In genomic region chr4:116738972-116739751, GRCm38 (mm10) we compare ENCODE assay signal across 28 mouse cellular contexts. TPM values are rescaled to one million over a fixed set of nuclear protein-coding genes. Genes with fewer than 3 reads are reported as not detected.
DNase-seq lines count a peak whose midpoint lies in the region; ATAC-seq lines count a peak whose summit lies in the region.
"Had no signal": no experiment of that assay in that cellular context is flagged by ENCODE, and none has a peak within 500 bp of the region (broad histone marks: within the 10 kb centered on the region; RNA-seq: fewer than 3 reads in every experiment).

No protein-coding gene starts in this region.

- H3K27ac ChIP-seq in heart, embryonic 13.5 days (replicated peaks), result no peak overlapping the region
- H3K27ac ChIP-seq in heart, embryonic 12.5 days (ENCODE audit: poor library complexity, severe bottlenecking), result no peak overlapping the region
- H3K27ac ChIP-seq: embryonic facial prominence, embryonic 10.5 days; embryonic facial prominence, embryonic 13.5 days; forebrain, embryonic 13.5 days; heart, adult 2 months; hindbrain, embryonic 12.5 days; hindbrain, embryonic 15.5 days had no signal

- no peak overlapping the region for H3K4me3 ChIP-seq in heart, embryonic 13.5 days
- H3K4me3 ChIP-seq in heart, embryonic 12.5 days, result no peak overlapping the region
- H3K4me3 ChIP-seq: embryonic facial prominence, embryonic 10.5 days; embryonic facial prominence, embryonic 13.5 days; erythroblast, embryonic 14.5 days; forebrain, embryonic 13.5 days; heart, adult 2 months; hindbrain, embryonic 12.5 days; hindbrain, embryonic 15.5 days had no signal

- H3K4me2 ChIP-seq in heart, embryonic 13.5 days, result 0 out of 2 replicates have a peak overlapping the region, but pooled peaks have one; percentile 19
- H3K4me2 ChIP-seq in heart, embryonic 12.5 days, result no peak overlapping the region
- H3K4me2 ChIP-seq: embryonic facial prominence, embryonic 13.5 days; forebrain, embryonic 13.5 days; heart, embryonic 11.5 days; hindbrain, embryonic 12.5 days; hindbrain, embryonic 15.5 days had no signal

- no peak overlapping the region for H3K9ac ChIP-seq in heart, embryonic 13.5 days
- no peak overlapping the region for H3K9ac ChIP-seq in heart, embryonic 12.5 days
- H3K9ac ChIP-seq: embryonic facial prominence, embryonic 13.5 days; forebrain, embryonic 13.5 days; hindbrain, embryonic 12.5 days; hindbrain, embryonic 15.5 days had no signal

- H3K4me1 ChIP-seq in heart, embryonic 13.5 days, result peaks cover 8% of the 10 kb centered on the region
- H3K4me1 ChIP-seq in heart, embryonic 12.5 days (replicated peaks), result no peaks in the 10 kb centered on the region
- H3K4me1 ChIP-seq: forebrain, embryonic 13.5 days; hindbrain, embryonic 12.5 days; hindbrain, embryonic 15.5 days had no signal

- ATAC-seq in heart, embryonic 13.5 days (ENCODE audit: extremely low read depth, insufficient number of reproducible peaks, low FRiP score, low TSS enrichment), result no peak
- ATAC-seq in heart, embryonic 12.5 days (ENCODE audit: insufficient number of reproducible peaks, low FRiP score), result no peak
- ATAC-seq in megakaryocyte progenitor cell, adult 5-6 weeks (replicated peaks; ENCODE audit: poor library complexity), result peak; percentile 60
- ATAC-seq in cerebellum, adult (ENCODE audit: insufficient number of reproducible peaks, low FRiP score, low TSS enrichment), result no peak
- ATAC-seq: activated CD4-positive, CD25-positive, alpha-beta regulatory T cell, adult 4 months; CD4-positive, CD25-positive, alpha-beta regulatory T cell, adult 4 months; forebrain, embryonic 13.5 days; forebrain, embryonic 16.5 days; intestine, postnatal 0 days had no signal

- no peaks in the 10 kb centered on the region for H3K27me3 ChIP-seq in heart, embryonic 13.5 days (replicated peaks)
- no peaks in the 10 kb centered on the region for H3K27me3 ChIP-seq in heart, embryonic 12.5 days (replicated peaks)
- H3K27me3 ChIP-seq: embryonic facial prominence, embryonic 13.5 days; forebrain, embryonic 13.5 days; hindbrain, embryonic 12.5 days; hindbrain, embryonic 15.5 days had no signal

- 45% methylated on average over 9 of the region's 9 CpGs for WGBS in heart, embryonic 13.5 days
- WGBS in heart, embryonic 12.5 days, result 45% methylated on average over 9 of the region's 9 CpGs

- H3K36me3 ChIP-seq in heart, embryonic 13.5 days, result no peaks in the 10 kb centered on the region
- H3K36me3 ChIP-seq in heart, embryonic 12.5 days, result no peaks in the 10 kb centered on the region
- H3K36me3 ChIP-seq: embryonic facial prominence, embryonic 10.5 days; hindbrain, embryonic 12.5 days; hindbrain, embryonic 15.5 days had no signal

- H3K9me3 ChIP-seq in heart, embryonic 13.5 days, result no peaks in the 10 kb centered on the region
- H3K9me3 ChIP-seq in heart, embryonic 12.5 days (replicated peaks), result no peaks in the 10 kb centered on the region
- H3K9me3 ChIP-seq: embryonic facial prominence, embryonic 10.5 days; embryonic facial prominence, embryonic 13.5 days; forebrain, embryonic 13.5 days; hindbrain, embryonic 12.5 days; hindbrain, embryonic 15.5 days had no signal

- DNase-seq in brain, adult 2 months (ENCODE audit: low read depth, low spot score), result peak; percentile 38
- DNase-seq in ovary, postnatal 14 days (ENCODE audit: low spot score), result no peak
- DNase-seq: adrenal gland, adult 8-10 months; adrenal gland, postnatal 25 days; cerebellum, adult 11 months; cerebellum, adult 2 months; cerebellum, adult 9-11 months; cerebellum, postnatal 25 days; embryo, embryonic 11 days; gastrocnemius, postnatal 25 days; heart, adult 2 months; heart, postnatal 14 days; heart, postnatal 4 days had no signal

RNA-seq across cellular contexts. Expression of gene Tesk2, which starts 18.4 kb away (rescaled TPM):
- 3.0 and 3.2 TPM in 2 replicates for polyA plus RNA-seq in heart, embryonic 13.5 days (2015; fragmentation: Nextera tagmentation; extraction: Ambion mirVana)
- polyA plus RNA-seq in heart, embryonic 12.5 days (2016; fragmentation: Nextera tagmentation; extraction: Ambion mirVana), result 2.9 and 3.1 TPM in 2 replicates
- 9.2 and 12.6 TPM in 2 replicates for total RNA-seq in megakaryocyte progenitor cell, adult 5-6 weeks (2015)
- 6.7 and 7.1 TPM in 2 replicates for total RNA-seq in megakaryocyte progenitor cell, adult 5-6 weeks (2017)

RNA-seq across cellular contexts. Expression of gene Ccdc163, which starts 30.9 kb away (rescaled TPM):
- 17.9 and 20.2 TPM in 2 replicates for polyA plus RNA-seq in heart, embryonic 13.5 days (2015; fragmentation: Nextera tagmentation; extraction: Ambion mirVana)
- polyA plus RNA-seq in heart, embryonic 12.5 days (2016; fragmentation: Nextera tagmentation; extraction: Ambion mirVana), result 15.9 and 17.5 TPM in 2 replicates
- total RNA-seq in megakaryocyte progenitor cell, adult 5-6 weeks (2015), result 35.5 and 56.1 TPM in 2 replicates
- total RNA-seq in megakaryocyte progenitor cell, adult 5-6 weeks (2017), result 12.0 and 17.6 TPM in 2 replicates

RNA-seq across cellular contexts. Expression of gene Mmachc, which starts 31.0 kb away (rescaled TPM):
- polyA plus RNA-seq in heart, embryonic 13.5 days (2015; fragmentation: Nextera tagmentation; extraction: Ambion mirVana), result 33.5 and 35.1 TPM in 2 replicates
- 31.8 and 34.5 TPM in 2 replicates for polyA plus RNA-seq in heart, embryonic 12.5 days (2016; fragmentation: Nextera tagmentation; extraction: Ambion mirVana)
- 36.9 and 44.9 TPM in 2 replicates for total RNA-seq in megakaryocyte progenitor cell, adult 5-6 weeks (2015)
- 19.8 and 23.0 TPM in 2 replicates for total RNA-seq in megakaryocyte progenitor cell, adult 5-6 weeks (2017)

RNA-seq across cellular contexts. Expression of gene Prdx1, which starts 53.8 kb away (rescaled TPM):
- 967 and 1,034 TPM in 2 replicates for polyA plus RNA-seq in heart, embryonic 13.5 days (2015; fragmentation: Nextera tagmentation; extraction: Ambion mirVana)
- polyA plus RNA-seq in heart, embryonic 12.5 days (2016; fragmentation: Nextera tagmentation; extraction: Ambion mirVana), result 963 and 983 TPM in 2 replicates
- 400 and 435 TPM in 2 replicates for total RNA-seq in megakaryocyte progenitor cell, adult 5-6 weeks (2015)
- total RNA-seq in megakaryocyte progenitor cell, adult 5-6 weeks (2017), result 254 and 304 TPM in 2 replicates
